21 mouse cellular contexts compared by ENCODE assay signal in the genomic region with DNA sequence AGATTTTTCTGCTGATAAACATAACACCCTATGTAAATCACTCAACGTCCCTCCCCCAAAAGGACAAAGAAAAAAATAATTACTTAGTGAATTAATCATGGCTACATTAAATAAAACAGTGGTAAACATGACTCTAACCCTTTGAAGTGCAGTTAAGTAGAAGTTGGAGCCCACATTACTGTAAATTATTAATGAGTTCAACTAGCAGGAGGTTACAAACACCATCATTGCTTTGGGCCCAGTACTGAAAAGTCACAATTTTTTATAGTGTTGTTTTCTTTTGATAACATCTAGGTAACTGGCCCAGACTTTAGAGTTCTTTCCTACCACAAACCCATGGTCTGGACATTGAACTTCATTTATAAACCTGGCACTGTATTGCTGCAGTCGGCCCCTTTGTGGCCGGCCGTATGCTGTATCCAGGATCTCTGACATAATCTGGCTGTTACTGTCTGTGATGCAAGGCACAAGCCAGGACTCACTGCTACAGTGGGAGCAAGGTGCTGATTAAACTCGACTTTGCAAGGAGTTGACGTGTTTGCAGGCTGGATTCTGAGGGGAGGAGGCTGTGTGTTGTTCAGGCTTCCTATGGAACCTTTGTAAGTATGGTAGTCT.
A peak's percentile ranks its signal among the peaks of the same experiment; 100 is the strongest.
DNase-seq lines count a peak whose midpoint lies in the region; ATAC-seq and TF ChIP-seq lines count a peak whose summit lies in the region.
"Had no signal": no experiment of that assay in that cellular context is flagged by ENCODE, and none has a peak within 500 bp of the region (broad histone marks: within the 10 kb centered on the region; RNA-seq: fewer than 3 reads in every experiment).

No protein-coding gene starts in this region.

- TF ChIP-seq CTCF in Patski (IDR thresholded peaks at IDR 0.05), result no peak

- peak; percentile 80 for DNase-seq in heart, adult 11 months
- no peak for DNase-seq in heart, adult 8-10 months (ENCODE audit: low spot score)
- DNase-seq in kidney, adult 9 months, result peak; percentile 9
- DNase-seq in kidney, adult 11 months, result no peak
- peak; percentile 13 for DNase-seq in Patski (ENCODE audit: low read depth, low spot score)
- peak; percentile 32 for DNase-seq in kidney, postnatal 10 days
- no peak for DNase-seq in right cerebral cortex, adult 18-20 months
- DNase-seq: adrenal gland, postnatal 10 days; B cell, adult 2 months; cerebellum, adult 11-12 months; cerebellum, adult 9-10 months; cerebellum, postnatal 25 days; forebrain, postnatal 0 days; gastrocnemius, postnatal 14 days; heart, postnatal 14 days had no signal

- in situ Hi-C loops in Patski (cut with MboI; ENCODE audit: low pct_unique_long_range_greater_than_20kb), result no loop called here

- peak; percentile 21 for ATAC-seq in Patski
- ATAC-seq in erythroid progenitor cell, adult 5-6 weeks (replicated peaks; ENCODE audit: low FRiP score, poor library complexity, severe bottlenecking), result no peak
- ATAC-seq: CD4-positive, CD25-positive, alpha-beta regulatory T cell, adult 4 months; forebrain, embryonic 13.5 days; forebrain, postnatal 0 days had no signal

- POLR2A ChIA-PET in Patski (lab: Charles Lee), result no interaction called here

- H3K27me3 ChIP-seq in Patski, result no peaks in the 10 kb centered on the region
- H3K27me3 ChIP-seq: embryonic facial prominence, embryonic 12.5 days; forebrain, embryonic 13.5 days; heart, embryonic 15.5 days; hindbrain, embryonic 13.5 days had no signal

- CTCF ChIA-PET in Patski (lab: Charles Lee), result no interaction called here

Comparison
In these comparisons a context has a peak if more than half of its experiments do, and no peak if none do; other contexts are left out.
1. DNase-seq: peak in heart, adult 11 months (single experiment), kidney, adult 9 months (single experiment), Patski (single experiment) and kidney, postnatal 10 days (single experiment); none in heart, adult 8-10 months (single experiment), kidney, adult 11 months (single experiment) and right cerebral cortex, adult 18-20 months (single experiment).